Mouse (Mus musculus) liver, embryonic 13.5 days (tissue): ENCODE results near the gene Mterf2. TPM values are rescaled to one million over a fixed set of nuclear protein-coding genes. Genes with fewer than 3 reads are reported as not detected.

ENCODE experiments used
- ATAC-seq: fragments of 200-750 bp; cut with Nextera tagmentation; 2 replicates; pipeline ENCODE4 v1.8.0; 2017; ENCODE audit warnings: low read depth, mild to moderate bottlenecking, moderate number of reproducible peaks, moderate library complexity
- DNase-seq: peaks from one replicate; pipeline ENCODE4 v3.0.0; 2022
- H3K27ac ChIP-seq: fragments of 300-500 bp; sonication (generic); 2 replicates; pipeline ENCODE4 v1.5.1; 2015; ENCODE audit warnings: moderate library complexity, mild to moderate bottlenecking, inconsistent platforms
- H3K27me3 ChIP-seq: fragments of 300-500 bp; sonication (generic); 2 replicates; pipeline ENCODE4 v1.6.1; 2015; ENCODE audit warnings: mild to moderate bottlenecking, inconsistent platforms
- H3K36me3 ChIP-seq: fragments of 300-500 bp; sonication (generic); 2 replicates; pipeline ENCODE4 v1.6.1; 2015; ENCODE audit warnings: mild to moderate bottlenecking, inconsistent platforms
- H3K4me1 ChIP-seq: fragments of 300-500 bp; sonication (generic); replicated peaks from 2 replicates; pipeline ENCODE4 v1.6.1; 2015; ENCODE audit warnings: inconsistent platforms
- H3K4me2 ChIP-seq: fragments of 300-500 bp; sonication (generic); 2 replicates; pipeline ENCODE4 v1.6.1; 2015; ENCODE audit warnings: inconsistent platforms, mild to moderate bottlenecking, moderate library complexity
- H3K4me3 ChIP-seq: fragments of 300-500 bp; sonication (generic); replicated peaks from 2 replicates; pipeline ENCODE4 v1.5.1; 2015; ENCODE audit warnings: mild to moderate bottlenecking, inconsistent platforms
- H3K9ac ChIP-seq: fragments of 300-500 bp; sonication (generic); 2 replicates; pipeline ENCODE4 v1.6.1; 2015; ENCODE audit warnings: mild to moderate bottlenecking, inconsistent platforms
- H3K9me3 ChIP-seq: fragments of 300-500 bp; sonication (generic); replicated peaks from 2 replicates; pipeline ENCODE4 v1.6.1; 2016; ENCODE audit warnings: inconsistent platforms
- WGBS: fragments of 180-500 bp; shearing (Covaris S2); methylation state at CpG from one replicate; pipeline ENCODE4 v1.1.7; 2015; ENCODE audit not compliant: insufficient replicate concordance; 5-methylcytosine and 5-hydroxymethylcytosine counted together
- polyA plus RNA-seq: library from polyadenylated mRNA; unstranded; fragments of >200 nt; fragmentation: Nextera tagmentation; extraction: Ambion mirVana; gene quantifications from 2 replicates; pipeline ENCODE4 v1.2.1, GENCODE M21; 2015

The Mterf2 gene
- polyA plus RNA-seq: 6.0 and 7.6 TPM in 2 replicates

- 0 out of 2 replicates have a peak within 1 kb of the TSS, but pooled peaks have one; percentile 47 for H3K27ac ChIP-seq
- peak; percentile 90 for DNase-seq
These were observed at the start of gene Mterf2 for GRCm38 (mm10) chr10:85127395-85128287. Mterf2 (minus strand) TSS chr10:85128027.

GRCm38 (mm10) chr10:85176640-85177039 is 48.8 kb upstream of the Mterf2 start:
- Histone ChIP-seq H3K27ac (no peak overlapping the region), H3K36me3 (no peaks in the 10 kb centered on the region), H3K27me3 (no peaks in the 10 kb centered on the region), H3K4me2 (no peak overlapping the region), H3K9ac (no peak overlapping the region), H3K4me1 (no peaks in the 10 kb centered on the region), H3K9me3 (no peaks in the 10 kb centered on the region), H3K4me3 (no peak overlapping the region)
- DNase-seq (no peak), ATAC-seq (no peak)
- WGBS: 37% methylated on average over 2 of the region's 2 CpGs

More at GRCm38 (mm10) chr10:85127395-85128287, at the start of gene Mterf2:
- Histone ChIP-seq H3K4me2 (peak within 1 kb of the TSS; percentile 73), H3K9me3 (no peaks in the 10 kb centered on the region), H3K9ac (peak within 1 kb of the TSS; percentile 77), H3K4me1 (peaks cover 25% of the 10 kb centered on the region), H3K36me3 (no peaks in the 10 kb centered on the region), H3K27me3 (no peaks in the 10 kb centered on the region), H3K4me3 (peak within 1 kb of the TSS; percentile 75)
- peak; percentile 100 for ATAC-seq
- WGBS: 7% methylated on average over 20 of the region's 20 CpGs

- Histone ChIP-seq H3K4me3 (no peak overlapping the region), H3K9ac (no peak overlapping the region), H3K4me1 (no peaks in the 10 kb centered on the region), H3K4me2 (no peak overlapping the region), H3K27ac (no peak overlapping the region), H3K27me3 (no peaks in the 10 kb centered on the region), H3K36me3 (no peaks in the 10 kb centered on the region), H3K9me3 (no peaks in the 10 kb centered on the region)
- no peak for ATAC-seq
- DNase-seq: no peak
- WGBS: 69% methylated on average over 5 of the region's 5 CpGs
These were observed 37.5 kb upstream of the Mterf2 start for GRCm38 (mm10) chr10:85165306-85165705.

GRCm38 (mm10) chr10:85164791-85165190 is 37.0 kb upstream of the Mterf2 start:
- WGBS: 85% methylated on average over 13 of the region's 13 CpGs
- H3K9ac ChIP-seq: no peak overlapping the region

GRCm38 (mm10) chr10:85161745-85162351 is 34.0 kb upstream of the Mterf2 start:
- no peak overlapping the region for H3K9ac ChIP-seq
- no peaks in the 10 kb centered on the region for H3K4me1 ChIP-seq
- H3K27ac ChIP-seq: no peak overlapping the region
- ATAC-seq (no peak), DNase-seq (no peak)
- H3K4me3 ChIP-seq: no peak overlapping the region
- H3K36me3 ChIP-seq: no peaks in the 10 kb centered on the region
- H3K27me3 ChIP-seq: no peaks in the 10 kb centered on the region
- no peaks in the 10 kb centered on the region for H3K9me3 ChIP-seq
- 67% methylated on average over 5 of the region's 5 CpGs for WGBS
- no peak overlapping the region for H3K4me2 ChIP-seq

More at GRCm38 (mm10) chr10:85164791-85165190, 37.0 kb upstream of the Mterf2 start:
- ATAC-seq: no peak
- no peak overlapping the region for H3K4me3 ChIP-seq
- H3K4me1 ChIP-seq: no peaks in the 10 kb centered on the region
- no peaks in the 10 kb centered on the region for H3K9me3 ChIP-seq
- H3K27me3 ChIP-seq: no peaks in the 10 kb centered on the region
- H3K36me3 ChIP-seq: no peaks in the 10 kb centered on the region
- H3K4me2 ChIP-seq: no peak overlapping the region
- no peak for DNase-seq
- H3K27ac ChIP-seq: no peak overlapping the region

GRCm38 (mm10) chr10:85159989-85160619 is 32.3 kb upstream of the Mterf2 start:
- no peak overlapping the region for H3K4me3 ChIP-seq
- no peak for ATAC-seq
- 57% methylated on average over 1 of the region's 1 CpGs for WGBS

GRCm38 (mm10) chr10:85157451-85157850 is 29.6 kb upstream of the Mterf2 start:
- no peak overlapping the region for H3K4me2 ChIP-seq
- ATAC-seq (no peak), DNase-seq (no peak)
- H3K4me1 ChIP-seq: no peaks in the 10 kb centered on the region
- H3K9ac ChIP-seq: no peak overlapping the region
- no peak overlapping the region for H3K4me3 ChIP-seq
- H3K36me3 ChIP-seq: no peaks in the 10 kb centered on the region
- no peak overlapping the region for H3K27ac ChIP-seq
- H3K27me3 ChIP-seq: no peaks in the 10 kb centered on the region
- H3K9me3 ChIP-seq: no peaks in the 10 kb centered on the region
- 74% methylated on average over 7 of the region's 7 CpGs for WGBS

More at GRCm38 (mm10) chr10:85159989-85160619, 32.3 kb upstream of the Mterf2 start:
- Histone ChIP-seq H3K9ac (no peak overlapping the region), H3K4me2 (no peak overlapping the region), H3K27me3 (no peaks in the 10 kb centered on the region), H3K27ac (no peak overlapping the region), H3K9me3 (no peaks in the 10 kb centered on the region), H3K4me1 (no peaks in the 10 kb centered on the region), H3K36me3 (no peaks in the 10 kb centered on the region)
- DNase-seq: no peak

- WGBS: 10% methylated on average over 2 of the region's 2 CpGs
- no peaks in the 10 kb centered on the region for H3K9me3 ChIP-seq
- 0 out of 2 replicates have a peak, but pooled peaks cover 2% of the 10 kb centered on the region for H3K36me3 ChIP-seq
- H3K4me2 ChIP-seq: no peak overlapping the region
- H3K9ac ChIP-seq: no peak overlapping the region
- no peaks in the 10 kb centered on the region for H3K27me3 ChIP-seq
- no peaks in the 10 kb centered on the region for H3K4me1 ChIP-seq
- H3K27ac ChIP-seq: no peak overlapping the region
- no peak overlapping the region for H3K4me3 ChIP-seq
- ATAC-seq: no peak
- peak; percentile 11 for DNase-seq
These were observed 26.4 kb upstream of the Mterf2 start for GRCm38 (mm10) chr10:85154195-85154594.

GRCm38 (mm10) chr10:85149226-85149625 is 21.4 kb upstream of the Mterf2 start:
- no peak overlapping the region for H3K4me2 ChIP-seq
- 72% methylated on average over 5 of the region's 5 CpGs for WGBS
- ATAC-seq: no peak

GRCm38 (mm10) chr10:85146282-85146681 is 18.5 kb upstream of the Mterf2 start:
- H3K4me3 ChIP-seq: no peak overlapping the region
- no peak overlapping the region for H3K9ac ChIP-seq
- no peak for DNase-seq
- no peak overlapping the region for H3K4me2 ChIP-seq
- no peak for ATAC-seq
- no peaks in the 10 kb centered on the region for H3K9me3 ChIP-seq
- no peak overlapping the region for H3K27ac ChIP-seq
- WGBS: 82% methylated on average over 14 of the region's 14 CpGs
- peaks cover 14% of the 10 kb centered on the region for H3K36me3 ChIP-seq
- no peaks in the 10 kb centered on the region for H3K4me1 ChIP-seq
- H3K27me3 ChIP-seq: no peaks in the 10 kb centered on the region

More at GRCm38 (mm10) chr10:85149226-85149625, 21.4 kb upstream of the Mterf2 start:
- Histone ChIP-seq H3K27ac (no peak overlapping the region), H3K4me1 (no peaks in the 10 kb centered on the region), H3K9ac (no peak overlapping the region), H3K4me3 (no peak overlapping the region), H3K27me3 (no peaks in the 10 kb centered on the region), H3K9me3 (no peaks in the 10 kb centered on the region), H3K36me3 (peaks cover 14% of the 10 kb centered on the region)
- no peak for DNase-seq

GRCm38 (mm10) chr10:85141465-85141864 is 13.6 kb upstream of the Mterf2 start:
- Histone ChIP-seq H3K36me3 (peaks cover 6% of the 10 kb centered on the region), H3K27ac (no peak overlapping the region), H3K4me3 (no peak overlapping the region), H3K9me3 (no peaks in the 10 kb centered on the region), H3K4me2 (no peak overlapping the region), H3K9ac (no peak overlapping the region), H3K4me1 (no peaks in the 10 kb centered on the region), H3K27me3 (no peaks in the 10 kb centered on the region)
- ATAC-seq (no peak), DNase-seq (no peak)
- 70% methylated on average over 9 of the region's 9 CpGs for WGBS
